Mouse (Mus musculus) heart, adult 2 months (tissue): ENCODE data around the gene Prpsap1.

Experiments
- CTCF ChIP-seq: fragments of 200-600 bp; IDR thresholded peaks from 2 replicates; pipeline ENCODE4 v1.8.1; 2022; ENCODE audit warnings: antibody characterized with exemption, mild to moderate bottlenecking, moderate library complexity
- POLR2A ChIP-seq: fragments of 200-500 bp; IDR thresholded peaks from 2 replicates; pipeline ENCODE4 v1.6.1; 2011; ENCODE audit warnings: mild to moderate bottlenecking, low read depth, low read length, control low read depth; ENCODE audit not compliant: insufficient read depth

GRCm38 (mm10) chr11:116523699-116524189 lies 29.7 kb upstream of the Prpsap1 start:
- TF ChIP-seq POLR2A (no peak), CTCF (peak; percentile 35)
